Mouse (Mus musculus) ES-Bruce4 (cell line): ENCODE measurements around the gene Akap10.

Experiments used
- CTCF ChIP-seq: IDR thresholded peaks from one replicate; pipeline ENCODE4 v1.8.1; 2011; ENCODE audit warnings: low read depth, low read length
- EP300 ChIP-seq: IDR thresholded peaks from 2 replicates; pipeline ENCODE4 v1.6.1; 2011; ENCODE audit warnings: low read depth, low read length; ENCODE audit not compliant: insufficient read depth
- POLR2A ChIP-seq: IDR thresholded peaks from one replicate; pipeline ENCODE4 v1.8.1; 2011; ENCODE audit warnings: low read length; ENCODE audit not compliant: insufficient read depth

DNA sequence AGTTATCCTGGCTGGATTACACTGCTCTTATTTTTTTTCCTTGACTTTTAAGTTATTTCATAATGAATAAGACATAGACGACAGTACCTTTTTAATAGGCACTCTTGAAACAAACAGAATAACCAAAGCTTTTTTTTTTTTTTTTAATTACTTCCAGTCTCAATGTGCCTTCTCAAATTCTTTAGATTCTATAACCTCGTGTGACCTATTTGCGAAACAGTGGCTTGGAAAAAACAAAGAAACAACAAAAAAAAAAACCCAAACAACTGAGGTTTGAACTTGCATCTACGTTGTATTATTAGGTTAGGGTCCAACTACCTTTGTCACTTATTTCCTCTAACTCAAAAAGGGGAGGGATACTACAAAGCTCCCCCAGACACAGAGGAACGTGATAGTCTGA is 76.4 kb downstream of the Akap10 start:
- no peak for TF ChIP-seq EP300
- TF ChIP-seq POLR2A: no peak
- no peak for TF ChIP-seq CTCF
